Mouse (Mus musculus): ENCODE measurements around the gene Iars. TPM values are rescaled to one million over a fixed set of nuclear protein-coding genes. Genes with fewer than 3 reads are reported as not detected.
"Not testable (repeated sequence)": the region's sequence is repeated elsewhere in the genome, so short reads cannot be mapped to it uniquely, and the experiment has no call there.

Iars gene
- total and polyA plus RNA-seq, 3 experiments: 86.4 to 4,419 (median 178) TPM

DNA sequence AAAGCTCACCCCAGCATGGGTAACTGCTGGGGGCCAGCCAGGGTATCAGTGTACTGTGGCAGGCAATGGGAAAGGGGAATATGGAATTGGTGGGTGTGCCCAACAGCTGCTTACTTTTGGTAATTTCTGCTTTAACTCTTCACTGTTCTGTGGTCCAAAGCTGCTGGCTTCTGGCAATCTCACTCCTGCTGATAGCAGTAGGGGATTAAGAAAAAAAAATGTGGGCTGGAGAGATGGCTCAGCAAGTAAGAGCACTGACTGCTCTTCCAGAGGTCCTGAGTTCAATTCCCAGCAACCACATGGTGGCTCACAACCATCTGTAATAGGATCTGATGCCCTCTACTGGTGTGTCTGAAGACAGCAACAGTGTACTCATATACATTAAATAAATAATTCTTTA, 89.6 kb downstream of the Iars start:
- not testable (repeated sequence) for H3K4me3 ChIP-seq (ENCODE audit: control insufficient read depth in 1 of 2, insufficient read depth in 1 of 2, low read depth in 2 of 2, low read length in 2 of 2); H3K79me2 ChIP-seq (ENCODE audit: control insufficient read depth, insufficient read depth, low read length, poor library complexity); H3K27me3 ChIP-seq (ENCODE audit: control insufficient read depth in 1 of 2, insufficient read depth in 2 of 2, low read length in 2 of 2); H3K27ac ChIP-seq (ENCODE audit: control insufficient read depth, low read depth, low read length); H3K9ac ChIP-seq (ENCODE audit: control insufficient read depth, low read depth, low read length, poor library complexity, severe bottlenecking); H3K9me3 ChIP-seq (replicated peaks; ENCODE audit: insufficient read depth, low read length)
- peaks cover 0 to 25% of the 10 kb centered on the region in 2 experiments; a peak in 3 of 4 replicates for H3K4me1 ChIP-seq (ENCODE audit: control insufficient read depth in 1 of 2, insufficient read depth in 2 of 2, low read length in 2 of 2)
- 0 out of 2 replicates have a peak, but pooled peaks have one; percentile 13 for TF ChIP-seq ETS1 (IDR thresholded peaks at IDR 0.05; ENCODE audit: low read depth, low read length)
- TF ChIP-seq TBP (IDR thresholded peaks at IDR 0.05; ENCODE audit: low read depth, low read length): peak; percentile 79
- TF ChIP-seq TAL1 (IDR thresholded peaks at IDR 0.05; ENCODE audit: low read length): 0 out of 2 replicates have a peak, but pooled peaks have one; percentile 14
- peak; percentile 61 for TF ChIP-seq ZNF384 (IDR thresholded peaks at IDR 0.05; ENCODE audit: low read depth, low read length)
- peak; percentile 48 for DNase-seq (ENCODE audit: low read depth, low spot score)
- H3K36me3 ChIP-seq (ENCODE audit: control insufficient read depth in 1 of 2, insufficient read depth in 2 of 2, low read length in 2 of 2): peaks cover 0 to 12% of the 10 kb centered on the region in 2 experiments; a peak in 2 of 4 replicates

Other genes starting within 250 kb of the Iars start
- 0.26 and 0.31 TPM in 2 replicates for gene Tes3-ps, start 188.8 kb upstream of the Iars start, total RNA-seq (2012; rRNA removed)
- gene Tes3-ps, start 188.8 kb upstream of the Iars start, polyA plus RNA-seq (2012; ENCODE audit: insufficient read depth in 1 of 2, insufficient read length in 2 of 2, low read depth in 1 of 2, low replicate concordance in 2 of 2, missing spikeins in 1 of 2): under 1 TPM in 1 of 2 experiments, not detected in 1; 0.68 TPM
- gene Ecm2, start 177.3 kb upstream of the Iars start, total RNA-seq (2012; rRNA removed): 0.04 and 0.07 TPM in 2 replicates
- under 1 TPM in 1 of 2 experiments, not detected in 1; 0.08 TPM for gene Ecm2, start 177.3 kb upstream of the Iars start, polyA plus RNA-seq (2012; ENCODE audit: insufficient read depth in 1 of 2, insufficient read length in 2 of 2, low read depth in 1 of 2, low replicate concordance in 2 of 2, missing spikeins in 1 of 2)
- not detected in 2 replicates for gene Aspn, start 137.7 kb upstream of the Iars start, total RNA-seq (2012; rRNA removed)
- gene Aspn, start 137.7 kb upstream of the Iars start, polyA plus RNA-seq (2012; ENCODE audit: insufficient read depth in 1 of 2, insufficient read length in 2 of 2, low read depth in 1 of 2, low replicate concordance in 2 of 2, missing spikeins in 1 of 2): under 1 TPM in 1 of 2 experiments, not detected in 1; 0.04 TPM
- gene Omd, start 99.6 kb upstream of the Iars start, total RNA-seq (2012; rRNA removed): 0.04 and 0.13 TPM in 2 replicates
- gene Omd, start 99.6 kb upstream of the Iars start, polyA plus RNA-seq (2012; ENCODE audit: insufficient read depth in 1 of 2, insufficient read length in 2 of 2, low read depth in 1 of 2, low replicate concordance in 2 of 2, missing spikeins in 1 of 2): 1 to 10 TPM in 1 of 2 experiments, not detected in 1; 4.1 TPM
- 0.04 TPM in 1 of 2 replicates, not detected in the other for gene Ogn, start 74.1 kb upstream of the Iars start, total RNA-seq (2012; rRNA removed)
- under 1 TPM in 1 of 2 experiments, not detected in 1; 0.06 TPM for gene Ogn, start 74.1 kb upstream of the Iars start, polyA plus RNA-seq (2012; ENCODE audit: insufficient read depth in 1 of 2, insufficient read length in 2 of 2, low read depth in 1 of 2, low replicate concordance in 2 of 2, missing spikeins in 1 of 2)
- 16.2 and 17.9 TPM in 2 replicates for gene Cenpp, start 29.3 kb upstream of the Iars start, total RNA-seq (2012; rRNA removed)
- gene Cenpp, start 29.3 kb upstream of the Iars start, polyA plus RNA-seq (2012; ENCODE audit: insufficient read depth in 1 of 2, insufficient read length in 2 of 2, low read depth in 1 of 2, low replicate concordance in 2 of 2, missing spikeins in 1 of 2): 10 to 100 TPM in 1 of 2 experiments, not detected in 1; 13.2 TPM
- 23.6 and 26.2 TPM in 2 replicates for gene Nol8, start 29.0 kb upstream of the Iars start, total RNA-seq (2012; rRNA removed)
- 100 to 1,000 TPM in 1 of 2 experiments, 10 to 100 TPM in 1; 20.1 to 484 TPM for gene Nol8, start 29.0 kb upstream of the Iars start, polyA plus RNA-seq (2012; ENCODE audit: insufficient read depth in 1 of 2, insufficient read length in 2 of 2, low read depth in 1 of 2, low replicate concordance in 2 of 2, missing spikeins in 1 of 2)
- gene Gm30302, start 116.9 kb downstream of the Iars start, total RNA-seq (2012; rRNA removed): not detected in 2 replicates
- under 1 TPM in 1 of 2 experiments, not detected in 1; 0.19 TPM for gene Gm30302, start 116.9 kb downstream of the Iars start, polyA plus RNA-seq (2012; ENCODE audit: insufficient read depth in 1 of 2, insufficient read length in 2 of 2, low read depth in 1 of 2, low replicate concordance in 2 of 2, missing spikeins in 1 of 2)